Mouse (Mus musculus): ENCODE results near the gene Fndc3b. TPM values are rescaled to one million over a fixed set of nuclear protein-coding genes. Genes with fewer than 3 reads are reported as not detected.

Fndc3b gene
- polyA plus RNA-seq, 1 experiment from 2014 or later: 9.7 TPM

- ATAC-seq: no peak
- H3K4me3 ChIP-seq: no peak overlapping the region
- no peaks in the 10 kb centered on the region for H3K27me3 ChIP-seq (replicated peaks)
- no peak overlapping the region for H3K4me2 ChIP-seq
- no peak overlapping the region for H3K27ac ChIP-seq
- H3K36me3 ChIP-seq: peaks cover 85% of the 10 kb centered on the region
- 71% methylated on average over 9 of the region's 9 CpGs for WGBS (ENCODE audit: insufficient replicate concordance)
- no peak overlapping the region for H3K9ac ChIP-seq
- H3K9me3 ChIP-seq (replicated peaks): no peaks in the 10 kb centered on the region
- no peaks in the 10 kb centered on the region for H3K4me1 ChIP-seq
Measured at GRCm38 (mm10) chr3:27458416-27458815, 252.7 kb downstream of the Fndc3b start.

- Histone ChIP-seq H3K9ac (no peak overlapping the region), H3K4me1 (no peaks in the 10 kb centered on the region), H3K4me2 (no peak overlapping the region), H3K27ac (no peak overlapping the region), H3K36me3 (peaks cover 78% of the 10 kb centered on the region), H3K4me3 (no peak overlapping the region), H3K27me3 (replicated peaks) (no peaks in the 10 kb centered on the region), H3K9me3 (replicated peaks) (no peaks in the 10 kb centered on the region)
- WGBS (ENCODE audit: insufficient replicate concordance): 56% methylated on average over 14 of the region's 14 CpGs
- no peak for ATAC-seq
Measured at GRCm38 (mm10) chr3:27456514-27456913, 254.6 kb downstream of the Fndc3b start.

DNA sequence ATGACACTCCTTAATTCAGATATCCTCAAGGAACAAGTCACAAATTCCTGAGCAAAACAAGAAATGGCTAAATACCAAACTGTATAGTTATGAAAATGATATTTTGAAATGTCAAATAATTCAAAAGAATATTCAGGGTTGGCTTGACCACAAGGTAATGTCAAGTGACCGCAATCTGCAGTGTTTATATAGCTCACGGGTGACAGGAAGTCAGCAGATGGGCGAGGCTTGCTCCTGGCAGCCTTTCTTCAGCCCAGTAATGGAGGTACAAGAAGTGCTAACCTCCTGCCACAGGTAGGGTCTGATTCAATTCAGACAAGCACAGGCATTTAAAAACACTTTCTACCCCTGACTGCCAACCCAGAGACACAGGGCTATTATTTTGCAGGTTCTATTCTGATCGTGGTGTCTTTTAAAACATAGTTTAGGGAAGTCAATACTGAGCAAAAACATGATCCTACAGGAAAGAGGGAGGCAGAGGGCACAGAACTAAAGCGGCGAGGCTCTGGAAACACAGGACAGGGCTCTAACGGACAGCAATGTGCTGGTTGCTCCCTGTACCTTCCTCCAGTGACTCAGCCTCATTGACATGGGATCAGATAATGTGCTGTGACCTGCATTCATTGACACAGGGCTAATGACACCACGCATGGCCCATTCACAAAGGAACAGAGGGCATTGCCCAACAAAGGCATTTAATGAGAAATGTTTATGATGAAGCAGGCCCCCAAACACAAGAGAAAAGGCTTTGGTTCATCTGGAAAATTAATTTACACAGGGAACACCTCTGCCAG, 256.5 kb downstream of the Fndc3b start:
- no peaks in the 10 kb centered on the region for H3K27me3 ChIP-seq (replicated peaks)
- H3K27ac ChIP-seq: no peak overlapping the region
- H3K36me3 ChIP-seq: peaks cover 76% of the 10 kb centered on the region
- no peaks in the 10 kb centered on the region for H3K9me3 ChIP-seq (replicated peaks)
- H3K4me1 ChIP-seq: no peaks in the 10 kb centered on the region
- ATAC-seq: no peak
- H3K4me2 ChIP-seq: no peak overlapping the region
- H3K4me3 ChIP-seq: no peak overlapping the region
- WGBS (ENCODE audit: insufficient replicate concordance): 64% methylated on average over 8 of the region's 8 CpGs
- no peak overlapping the region for H3K9ac ChIP-seq

- H3K4me2 ChIP-seq: no peak overlapping the region
- H3K27ac ChIP-seq: no peak overlapping the region
- 36% methylated on average over 13 of the region's 13 CpGs for WGBS (ENCODE audit: insufficient replicate concordance)
- H3K4me1 ChIP-seq: no peaks in the 10 kb centered on the region
- no peaks in the 10 kb centered on the region for H3K9me3 ChIP-seq (replicated peaks)
- H3K36me3 ChIP-seq: peaks cover 70% of the 10 kb centered on the region
- no peak for ATAC-seq
- no peaks in the 10 kb centered on the region for H3K27me3 ChIP-seq (replicated peaks)
- H3K9ac ChIP-seq: no peak overlapping the region
- H3K4me3 ChIP-seq: no peak overlapping the region
Measured at GRCm38 (mm10) chr3:27453453-27454098, 257.5 kb downstream of the Fndc3b start.

DNA sequence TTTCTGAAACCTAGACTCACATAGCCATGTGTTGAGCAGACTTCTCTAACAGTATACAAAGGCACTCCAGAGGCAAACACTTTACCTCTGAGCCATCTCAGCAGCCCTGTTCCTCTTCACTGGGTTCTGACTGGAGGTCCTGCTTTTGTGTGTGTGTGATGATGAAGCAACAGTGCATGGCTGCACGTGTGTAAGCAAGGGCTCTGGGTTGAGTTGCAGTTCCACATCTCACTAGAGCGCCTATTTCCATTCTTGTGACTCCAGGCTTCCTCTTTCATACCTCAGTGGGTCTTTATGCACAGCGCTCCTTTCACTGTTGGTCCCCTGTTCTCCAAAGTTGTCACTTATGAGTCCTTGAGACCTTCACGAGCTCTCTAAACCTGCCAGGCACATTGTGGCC, 261.7 kb downstream of the Fndc3b start:
- Histone ChIP-seq H3K27me3 (replicated peaks) (no peaks in the 10 kb centered on the region), H3K36me3 (peaks cover 44% of the 10 kb centered on the region), H3K4me2 (no peak overlapping the region), H3K4me1 (no peaks in the 10 kb centered on the region), H3K27ac (no peak overlapping the region), H3K4me3 (no peak overlapping the region), H3K9ac (no peak overlapping the region), H3K9me3 (replicated peaks) (no peaks in the 10 kb centered on the region)
- ATAC-seq: no peak
- WGBS (ENCODE audit: insufficient replicate concordance): 63% methylated on average over 4 of the region's 4 CpGs

- 81% methylated on average over 9 of the region's 9 CpGs for WGBS (ENCODE audit: insufficient replicate concordance)
- H3K4me2 ChIP-seq: no peak overlapping the region
- H3K9me3 ChIP-seq (replicated peaks): no peaks in the 10 kb centered on the region
- H3K27me3 ChIP-seq (replicated peaks): no peaks in the 10 kb centered on the region
- no peak for ATAC-seq
- H3K4me1 ChIP-seq: no peaks in the 10 kb centered on the region
- no peak overlapping the region for H3K4me3 ChIP-seq
- no peak overlapping the region for H3K9ac ChIP-seq
- peaks cover 34% of the 10 kb centered on the region for H3K36me3 ChIP-seq
- H3K27ac ChIP-seq: no peak overlapping the region
Measured at GRCm38 (mm10) chr3:27448367-27448766, 262.7 kb downstream of the Fndc3b start.

DNA sequence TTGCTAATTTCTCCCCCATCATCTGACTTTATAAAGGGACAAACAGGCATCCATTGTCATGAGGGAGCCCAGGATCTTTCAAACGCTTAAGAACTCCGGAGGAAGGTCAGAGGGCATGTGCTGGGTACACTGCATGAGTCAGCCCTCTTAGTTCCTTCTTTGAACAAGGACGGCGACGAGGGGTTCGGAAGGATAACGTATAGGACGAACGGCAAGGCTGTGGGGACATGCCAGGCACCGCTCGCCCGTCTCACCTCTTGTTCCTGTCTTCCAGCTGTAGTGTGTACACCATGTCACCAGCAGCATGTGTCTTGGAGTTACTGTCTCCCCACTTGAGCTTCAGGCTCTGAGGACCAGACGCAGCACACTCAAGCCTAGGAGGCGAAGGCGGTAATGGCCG, 271.4 kb downstream of the Fndc3b start:
- H3K27ac ChIP-seq: no peak overlapping the region
- H3K4me1 ChIP-seq: no peaks in the 10 kb centered on the region
- no peak overlapping the region for H3K9ac ChIP-seq
- H3K9me3 ChIP-seq (replicated peaks): no peaks in the 10 kb centered on the region
- no peak overlapping the region for H3K4me3 ChIP-seq
- no peak for ATAC-seq
- H3K27me3 ChIP-seq (replicated peaks): no peaks in the 10 kb centered on the region
- no peak overlapping the region for H3K4me2 ChIP-seq
- peaks cover 19% of the 10 kb centered on the region for H3K36me3 ChIP-seq
- whole genome bisulfite sequencing (ENCODE audit: insufficient replicate concordance): 54% methylated on average over 16 of the region's 16 CpGs

GRCm38 (mm10) chr3:27435096-27435620, 275.9 kb downstream of the Fndc3b start:
- no peak overlapping the region for H3K27ac ChIP-seq
- H3K9ac ChIP-seq: no peak overlapping the region
- H3K4me2 ChIP-seq: no peak overlapping the region
- peaks cover 26% of the 10 kb centered on the region for H3K36me3 ChIP-seq
- no peaks in the 10 kb centered on the region for H3K9me3 ChIP-seq (replicated peaks)
- H3K27me3 ChIP-seq (replicated peaks): no peaks in the 10 kb centered on the region
- no peaks in the 10 kb centered on the region for H3K4me1 ChIP-seq
- H3K4me3 ChIP-seq: no peak overlapping the region
- no peak for ATAC-seq
- WGBS (ENCODE audit: insufficient replicate concordance): 63% methylated on average over 6 of the region's 6 CpGs

DNA sequence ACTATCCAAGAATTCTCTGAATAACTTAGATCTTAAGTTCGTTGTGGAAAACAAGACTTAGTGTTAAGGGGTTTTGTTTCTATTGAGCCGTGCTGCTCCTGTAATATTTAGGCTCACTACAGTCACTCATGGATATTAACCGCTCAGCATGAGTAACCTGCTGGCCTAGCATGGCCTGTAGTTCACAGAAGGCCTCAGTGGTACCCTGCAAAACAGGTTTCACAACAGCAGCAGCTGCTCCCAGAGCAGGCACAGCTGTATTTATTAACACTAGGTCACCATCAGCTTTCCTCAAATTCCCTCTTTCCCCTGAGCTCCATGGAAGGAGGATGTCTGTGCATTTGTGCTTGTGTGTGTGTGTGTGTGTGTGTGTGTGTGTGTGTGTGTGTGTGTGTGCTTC, 278.1 kb downstream of the Fndc3b start:
- no peak overlapping the region for H3K27ac ChIP-seq
- H3K9me3 ChIP-seq (replicated peaks): no peaks in the 10 kb centered on the region
- H3K9ac ChIP-seq: no peak overlapping the region
- H3K36me3 ChIP-seq: peaks cover 24% of the 10 kb centered on the region
- WGBS (ENCODE audit: insufficient replicate concordance): 75% methylated on average over 3 of the region's 3 CpGs
- H3K4me1 ChIP-seq: no peaks in the 10 kb centered on the region
- ATAC-seq: no peak
- no peaks in the 10 kb centered on the region for H3K27me3 ChIP-seq (replicated peaks)
- no peak overlapping the region for H3K4me2 ChIP-seq
- no peak overlapping the region for H3K4me3 ChIP-seq

DNA sequence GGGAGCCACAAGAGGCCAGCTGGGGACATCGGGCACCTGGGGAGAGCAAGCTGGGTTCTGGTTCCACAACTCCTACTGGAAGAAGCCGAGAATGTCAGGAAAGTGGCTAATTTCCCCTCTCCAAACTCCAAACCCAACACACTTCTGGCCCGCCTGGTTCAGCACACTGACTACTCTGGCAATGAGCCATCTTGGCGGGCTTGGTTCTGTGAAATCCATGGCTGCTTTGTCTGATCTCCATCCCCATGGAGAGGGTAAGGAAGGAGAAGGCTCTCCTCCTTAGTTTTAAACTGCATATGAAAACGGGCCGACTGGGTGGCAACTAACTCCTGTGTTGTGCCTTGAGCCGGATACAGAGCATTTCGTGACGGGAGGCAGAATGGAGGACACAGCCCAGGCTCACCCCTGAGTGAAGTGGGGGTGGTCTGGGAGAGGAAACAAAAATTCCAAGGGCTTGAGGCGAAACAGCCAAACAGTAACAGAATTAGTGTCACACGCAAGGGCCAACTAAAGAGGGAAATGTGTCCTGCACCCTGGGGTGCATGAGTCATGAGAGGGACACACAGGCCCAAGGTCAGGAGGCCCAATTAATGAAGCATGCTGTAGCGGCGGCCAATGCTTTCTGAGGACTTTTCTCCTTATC, 280.4 kb downstream of the Fndc3b start:
- H3K36me3 ChIP-seq: peaks cover 30% of the 10 kb centered on the region; the same call in 1 of the 2 replicates
- 82% methylated on average over 13 of the region's 13 CpGs for WGBS (ENCODE audit: insufficient replicate concordance)

DNA sequence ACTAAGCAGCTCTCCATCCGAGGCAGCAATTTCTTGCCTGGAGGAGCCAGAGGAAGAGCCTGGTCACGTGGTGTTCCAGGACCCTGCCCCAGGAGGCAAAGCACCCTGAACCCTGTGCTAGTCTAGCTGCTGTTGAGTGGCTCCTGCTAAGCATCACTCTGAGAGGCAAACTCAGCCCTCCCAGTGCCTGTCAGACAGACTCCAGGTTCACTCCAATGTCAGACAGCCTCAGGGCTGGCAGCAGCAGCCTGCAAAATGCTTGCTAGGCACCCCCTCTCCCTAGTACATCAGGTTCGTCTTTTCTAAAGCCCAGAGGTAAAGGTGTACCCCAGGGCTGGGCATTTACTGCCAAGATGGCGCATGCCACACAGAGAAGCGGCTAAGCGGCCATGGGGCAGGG, 283.7 kb downstream of the Fndc3b start:
- Histone ChIP-seq H3K27ac (no peak overlapping the region), H3K9me3 (replicated peaks) (no peaks in the 10 kb centered on the region), H3K27me3 (replicated peaks) (no peaks in the 10 kb centered on the region), H3K4me2 (no peak overlapping the region), H3K9ac (no peak overlapping the region), H3K4me1 (no peaks in the 10 kb centered on the region), H3K4me3 (no peak overlapping the region), H3K36me3 (peaks cover 39% of the 10 kb centered on the region)
- ATAC-seq: no peak
- 75% methylated on average over 6 of the region's 6 CpGs for WGBS (ENCODE audit: insufficient replicate concordance)

More for the DNA sequence above, 280.4 kb downstream of the Fndc3b start:
- Histone ChIP-seq H3K9me3 (replicated peaks) (no peaks in the 10 kb centered on the region), H3K4me2 (no peak overlapping the region), H3K4me3 (no peak overlapping the region), H3K27ac (no peak overlapping the region), H3K4me1 (no peaks in the 10 kb centered on the region), H3K9ac (no peak overlapping the region), H3K27me3 (replicated peaks) (no peaks in the 10 kb centered on the region)
- ATAC-seq: no peak

DNA sequence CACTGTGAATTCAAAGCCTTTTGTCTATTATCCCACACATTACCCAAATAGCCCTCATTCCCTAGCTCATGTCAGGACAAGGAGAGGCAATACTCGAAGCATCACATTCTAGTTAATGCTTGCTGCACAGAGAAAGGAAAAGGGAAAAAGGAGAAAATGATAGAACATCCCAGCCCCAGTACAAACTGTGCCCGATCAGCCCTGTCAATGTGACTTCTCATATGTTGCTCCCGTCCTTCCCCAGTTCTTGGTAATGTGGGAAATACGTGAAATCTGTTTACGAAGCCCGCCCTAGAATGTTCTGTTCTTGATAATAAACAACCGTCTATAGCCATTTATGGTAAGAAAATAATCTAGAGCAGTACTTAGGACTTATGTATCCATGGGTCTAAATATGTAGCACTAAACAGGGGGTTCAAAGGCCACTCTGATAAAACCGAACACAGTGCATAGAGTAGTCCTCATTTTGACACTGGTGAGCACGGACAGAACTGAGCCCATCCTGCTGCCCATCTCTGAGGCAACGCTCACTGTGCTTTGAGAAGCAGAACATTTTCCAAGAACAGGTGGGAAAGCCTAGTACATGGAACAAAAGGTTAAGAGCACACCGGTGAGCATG, 286.9 kb downstream of the Fndc3b start:
- H3K4me3 ChIP-seq: no peak overlapping the region
- no peak overlapping the region for H3K9ac ChIP-seq
- 77% methylated on average over 11 of the region's 11 CpGs for WGBS (ENCODE audit: insufficient replicate concordance)
- H3K36me3 ChIP-seq: peaks cover 41% of the 10 kb centered on the region
- no peak overlapping the region for H3K4me2 ChIP-seq
- H3K4me1 ChIP-seq: no peaks in the 10 kb centered on the region
- no peak overlapping the region for H3K27ac ChIP-seq
- H3K27me3 ChIP-seq (replicated peaks): no peaks in the 10 kb centered on the region
- no peak for ATAC-seq
- H3K9me3 ChIP-seq (replicated peaks): no peaks in the 10 kb centered on the region

All from liver, embryonic 12.5 days (tissue).